Mouse (Mus musculus) embryonic facial prominence, embryonic 10.5 days (tissue): ENCODE measurements at regions not wholly inside any gene's neighbourhood (a gene's known extent, or its start where the extent isn't known, plus 50 kb on each side); places are given as distances from the start of the nearest gene placed in this dataset.

Experiments
- DNase-seq: peaks from one replicate; pipeline ENCODE4 v3.0.0-alpha.2; 2017; ENCODE audit warnings: low spot score
- H3K27ac ChIP-seq: fragments of 300-500 bp; sonication (generic); replicated peaks from 2 replicates; pipeline ENCODE4 v1.5.1; 2016; ENCODE audit warnings: mild to moderate bottlenecking
- H3K27me3 ChIP-seq: fragments of 300-500 bp; sonication (generic); replicated peaks from 2 replicates; pipeline ENCODE4 v1.6.1; 2016; ENCODE audit warnings: low read depth, mild to moderate bottlenecking; ENCODE audit not compliant: poor library complexity, severe bottlenecking
- H3K36me3 ChIP-seq: fragments of 300-500 bp; sonication (generic); replicated peaks from 2 replicates; pipeline ENCODE4 v1.6.1; 2016; ENCODE audit warnings: mild to moderate bottlenecking, moderate library complexity
- H3K4me1 ChIP-seq: fragments of 300-500 bp; sonication (generic); 2 replicates; pipeline ENCODE4 v1.6.1; 2016
- H3K4me3 ChIP-seq: fragments of 300-500 bp; sonication (generic); 2 replicates; pipeline ENCODE4 v1.5.1; 2016; ENCODE audit warnings: mild to moderate bottlenecking, moderate library complexity
- H3K9me3 ChIP-seq: fragments of 300-500 bp; sonication (generic); 2 replicates; pipeline ENCODE4 v1.6.1; 2016; ENCODE audit warnings: mild to moderate bottlenecking
- WGBS: fragments of 180-500 bp; shearing (Covaris S2); methylation state at CpG from one replicate; pipeline ENCODE4 v1.1.7; 2016; 5-methylcytosine and 5-hydroxymethylcytosine counted together

- no peaks in the 10 kb centered on the region for H3K36me3 ChIP-seq
- no peaks in the 10 kb centered on the region for H3K9me3 ChIP-seq
- H3K4me1 ChIP-seq: no peaks in the 10 kb centered on the region
- no peak overlapping the region for H3K4me3 ChIP-seq
- no peaks in the 10 kb centered on the region for H3K27me3 ChIP-seq
- H3K27ac ChIP-seq: no peak overlapping the region
- no peak for DNase-seq
These were observed 261.0 kb upstream of the Mctp2 start for GRCm38 (mm10) chr7:72567378-72567777.

- H3K9me3 ChIP-seq: no peaks in the 10 kb centered on the region
These were observed 262.8 kb upstream of the Mctp2 start for GRCm38 (mm10) chr7:72569177-72569576.

GRCm38 (mm10) chr7:72574316-72574715 is 267.9 kb upstream of the Mctp2 start:
- no peaks in the 10 kb centered on the region for H3K36me3 ChIP-seq
- no peak overlapping the region for H3K27ac ChIP-seq
- no peak overlapping the region for H3K4me3 ChIP-seq
- no peaks in the 10 kb centered on the region for H3K27me3 ChIP-seq
- 81% methylated on average over 1 of the region's 1 CpGs for WGBS
- no peaks in the 10 kb centered on the region for H3K9me3 ChIP-seq
- 0 out of 2 replicates have a peak, but pooled peaks cover 5% of the 10 kb centered on the region for H3K4me1 ChIP-seq
- DNase-seq: no peak

More at GRCm38 (mm10) chr7:72569177-72569576, 262.8 kb upstream of the Mctp2 start:
- H3K4me3 ChIP-seq: no peak overlapping the region
- no peak for DNase-seq
- no peaks in the 10 kb centered on the region for H3K36me3 ChIP-seq
- H3K4me1 ChIP-seq: no peaks in the 10 kb centered on the region
- no peak overlapping the region for H3K27ac ChIP-seq
- no peaks in the 10 kb centered on the region for H3K27me3 ChIP-seq

- no peak for DNase-seq
- no peaks in the 10 kb centered on the region for H3K36me3 ChIP-seq
- H3K27ac ChIP-seq: no peak overlapping the region
- no peaks in the 10 kb centered on the region for H3K9me3 ChIP-seq
- no peak overlapping the region for H3K4me3 ChIP-seq
- WGBS: 86% methylated on average over 3 of the region's 3 CpGs
- no peaks in the 10 kb centered on the region for H3K4me1 ChIP-seq
- H3K27me3 ChIP-seq: no peaks in the 10 kb centered on the region
These were observed 278.0 kb upstream of the Mctp2 start for GRCm38 (mm10) chr7:72584427-72584826.

- no peaks in the 10 kb centered on the region for H3K4me1 ChIP-seq
- no peak overlapping the region for H3K27ac ChIP-seq
- 73% methylated on average over 3 of the region's 3 CpGs for WGBS
- H3K27me3 ChIP-seq: no peaks in the 10 kb centered on the region
- no peaks in the 10 kb centered on the region for H3K36me3 ChIP-seq
- H3K4me3 ChIP-seq: no peak overlapping the region
- no peaks in the 10 kb centered on the region for H3K9me3 ChIP-seq
- DNase-seq: no peak
These were observed 282.8 kb upstream of the Mctp2 start for GRCm38 (mm10) chr7:72589241-72589668.

- no peaks in the 10 kb centered on the region for H3K36me3 ChIP-seq
- H3K4me3 ChIP-seq: no peak overlapping the region
- H3K27ac ChIP-seq: no peak overlapping the region
- DNase-seq: no peak
- H3K4me1 ChIP-seq: no peaks in the 10 kb centered on the region
- H3K9me3 ChIP-seq: no peaks in the 10 kb centered on the region
- H3K27me3 ChIP-seq: no peaks in the 10 kb centered on the region
- WGBS: 78% methylated on average over 4 of the region's 4 CpGs
These were observed 284.1 kb upstream of the Mctp2 start for GRCm38 (mm10) chr7:72590351-72591115.

- H3K36me3 ChIP-seq: no peaks in the 10 kb centered on the region
- no peak overlapping the region for H3K4me3 ChIP-seq
- DNase-seq: no peak
- H3K4me1 ChIP-seq: no peaks in the 10 kb centered on the region
- 88% methylated on average over 6 of the region's 6 CpGs for WGBS
- no peaks in the 10 kb centered on the region for H3K9me3 ChIP-seq
- no peaks in the 10 kb centered on the region for H3K27me3 ChIP-seq
- H3K27ac ChIP-seq: no peak overlapping the region
These were observed 285.7 kb upstream of the Mctp2 start for GRCm38 (mm10) chr7:72592110-72592509.

GRCm38 (mm10) chr7:72592649-72593048 is 286.2 kb upstream of the Mctp2 start:
- WGBS: 83% methylated on average over 3 of the region's 3 CpGs
- no peak overlapping the region for H3K4me3 ChIP-seq
- no peaks in the 10 kb centered on the region for H3K27me3 ChIP-seq
- H3K9me3 ChIP-seq: no peaks in the 10 kb centered on the region
- H3K27ac ChIP-seq: no peak overlapping the region
- no peak for DNase-seq
- H3K4me1 ChIP-seq: no peaks in the 10 kb centered on the region
- H3K36me3 ChIP-seq: no peaks in the 10 kb centered on the region

GRCm38 (mm10) chr7:72593259-72593658 is 286.9 kb upstream of the Mctp2 start:
- WGBS: 91% methylated on average over 1 of the region's 1 CpGs
- Histone ChIP-seq H3K4me1 (no peaks in the 10 kb centered on the region), H3K27me3 (no peaks in the 10 kb centered on the region), H3K4me3 (no peak overlapping the region), H3K9me3 (no peaks in the 10 kb centered on the region), H3K27ac (no peak overlapping the region), H3K36me3 (no peaks in the 10 kb centered on the region)
- no peak for DNase-seq

- WGBS: 86% methylated on average over 1 of the region's 1 CpGs
These were observed 288.3 kb upstream of the Mctp2 start for GRCm38 (mm10) chr7:72594741-72595140.

GRCm38 (mm10) chr7:72596985-72597384 is 290.6 kb upstream of the Mctp2 start:
- no peaks in the 10 kb centered on the region for H3K27me3 ChIP-seq
- no peaks in the 10 kb centered on the region for H3K4me1 ChIP-seq
- H3K9me3 ChIP-seq: no peaks in the 10 kb centered on the region
- no peak overlapping the region for H3K4me3 ChIP-seq
- H3K36me3 ChIP-seq: no peaks in the 10 kb centered on the region
- no peak for DNase-seq
- no peak overlapping the region for H3K27ac ChIP-seq

More at GRCm38 (mm10) chr7:72594741-72595140, 288.3 kb upstream of the Mctp2 start:
- no peaks in the 10 kb centered on the region for H3K27me3 ChIP-seq
- no peaks in the 10 kb centered on the region for H3K36me3 ChIP-seq
- DNase-seq: no peak
- no peak overlapping the region for H3K27ac ChIP-seq
- no peaks in the 10 kb centered on the region for H3K4me1 ChIP-seq
- no peak overlapping the region for H3K4me3 ChIP-seq
- H3K9me3 ChIP-seq: no peaks in the 10 kb centered on the region

GRCm38 (mm10) chr7:72601933-72602332 is 295.5 kb upstream of the Mctp2 start:
- Histone ChIP-seq H3K4me3 (no peak overlapping the region), H3K9me3 (no peaks in the 10 kb centered on the region), H3K27me3 (no peaks in the 10 kb centered on the region), H3K27ac (no peak overlapping the region), H3K4me1 (no peaks in the 10 kb centered on the region), H3K36me3 (no peaks in the 10 kb centered on the region)
- no peak for DNase-seq
- 78% methylated on average over 8 of the region's 8 CpGs for WGBS

- Histone ChIP-seq H3K36me3 (no peaks in the 10 kb centered on the region), H3K27me3 (no peaks in the 10 kb centered on the region), H3K9me3 (no peaks in the 10 kb centered on the region), H3K27ac (no peak overlapping the region), H3K4me3 (no peak overlapping the region), H3K4me1 (no peaks in the 10 kb centered on the region)
- WGBS: 85% methylated on average over 3 of the region's 3 CpGs
- DNase-seq: no peak
These were observed 303.4 kb upstream of the Mctp2 start for GRCm38 (mm10) chr7:72609791-72610190.
